Mouse (Mus musculus) lung, adult 2 months (tissue): ENCODE measurements around the gene Xpot.

Experiments
- CTCF ChIP-seq: fragments of 200-500 bp; IDR thresholded peaks from 2 replicates; pipeline ENCODE4 v1.5.1; 2011; ENCODE audit warnings: mild to moderate bottlenecking, low read length, control low read depth; ENCODE audit not compliant: insufficient read depth
- POLR2A ChIP-seq: fragments of 200-500 bp; IDR thresholded peaks from 2 replicates; pipeline ENCODE4 v1.6.1; 2011; ENCODE audit warnings: low read depth, mild to moderate bottlenecking, control low read depth, low read length, borderline replicate concordance; ENCODE audit errors: extremely low read depth

- TF ChIP-seq POLR2A (no peak), CTCF (no peak)
Observed at GRCm38 (mm10) chr10:121625407-121626185, 536 bp downstream of the Xpot start.
